Mouse (Mus musculus): ENCODE results near the gene Ros1. TPM values are rescaled to one million over a fixed set of nuclear protein-coding genes. Genes with fewer than 3 reads are reported as not detected.
A peak's percentile ranks its signal among the peaks of the same experiment; 100 is the strongest.

The Ros1 gene
- total RNA-seq, 1 experiment from 2014 or later: not detected

GRCm38 (mm10) chr10:52159704-52160103 lies 35.3 kb downstream of the Ros1 start:
- DNase-seq: no peak

GRCm38 (mm10) chr10:52133354-52134074 lies 61.5 kb downstream of the Ros1 start:
- no peak for DNase-seq

GRCm38 (mm10) chr10:52130762-52131161 lies 64.3 kb downstream of the Ros1 start:
- DNase-seq: no peak

GRCm38 (mm10) chr10:52128874-52129412 lies 66.1 kb downstream of the Ros1 start:
- DNase-seq: no peak

- no peak for DNase-seq
Measured at GRCm38 (mm10) chr10:52106164-52106757, 88.8 kb downstream of the Ros1 start.

- DNase-seq: no peak
Measured at GRCm38 (mm10) chr10:52101273-52101672, 93.8 kb downstream of the Ros1 start.

GRCm38 (mm10) chr10:52092181-52092580 lies 102.9 kb downstream of the Ros1 start:
- DNase-seq: no peak

- DNase-seq: no peak
Measured at GRCm38 (mm10) chr10:52086681-52087080, 108.4 kb downstream of the Ros1 start.

- DNase-seq: peak; percentile 47
Measured at GRCm38 (mm10) chr10:52072482-52072881, 122.6 kb downstream of the Ros1 start.

- DNase-seq: no peak
Measured at GRCm38 (mm10) chr10:52048287-52048686, 146.8 kb downstream of the Ros1 start.

GRCm38 (mm10) chr10:52043086-52043485 lies 152.0 kb downstream of the Ros1 start:
- no peak for DNase-seq

GRCm38 (mm10) chr10:52039392-52039791 lies 155.7 kb downstream of the Ros1 start:
- no peak for DNase-seq

GRCm38 (mm10) chr10:52033729-52034128 lies 161.3 kb downstream of the Ros1 start:
- no peak for DNase-seq

GRCm38 (mm10) chr10:52029421-52030080 lies 165.5 kb downstream of the Ros1 start:
- DNase-seq: no peak

- DNase-seq: no peak
Measured at GRCm38 (mm10) chr10:52028561-52029370, 166.3 kb downstream of the Ros1 start.

- peak; percentile 8 for DNase-seq
Measured at GRCm38 (mm10) chr10:52027161-52028035, 167.6 kb downstream of the Ros1 start.

GRCm38 (mm10) chr10:52025821-52026220 lies 169.2 kb downstream of the Ros1 start:
- DNase-seq: no peak

- DNase-seq: no peak
Measured at GRCm38 (mm10) chr10:52025291-52025690, 169.8 kb downstream of the Ros1 start.

GRCm38 (mm10) chr10:52024053-52024410 lies 171.0 kb downstream of the Ros1 start:
- no peak for DNase-seq

- DNase-seq: no peak
Measured at GRCm38 (mm10) chr10:52023213-52024052, 171.6 kb downstream of the Ros1 start.
